Mouse (Mus musculus) forebrain, embryonic 12.5 days (tissue): ENCODE results near the gene Scoc. TPM values are rescaled to one million over a fixed set of nuclear protein-coding genes. Genes with fewer than 3 reads are reported as not detected.

ENCODE experiments used
- ATAC-seq: fragments of 200-750 bp; cut with Nextera tagmentation; 2 replicates; pipeline ENCODE4 v1.8.0; 2017; ENCODE audit warnings: moderate TSS enrichment; ENCODE audit not compliant: low FRiP score
- H3K27ac ChIP-seq: fragments of 300-500 bp; sonication (generic); 2 replicates; pipeline ENCODE4 v1.5.1; 2016; ENCODE audit warnings: mild to moderate bottlenecking
- H3K27me3 ChIP-seq: fragments of 300-500 bp; sonication (generic); 2 replicates; pipeline ENCODE4 v1.6.1; 2016; ENCODE audit warnings: mild to moderate bottlenecking
- H3K36me3 ChIP-seq: fragments of 300-500 bp; sonication (generic); replicated peaks from 2 replicates; pipeline ENCODE4 v1.6.1; 2016; ENCODE audit warnings: mild to moderate bottlenecking
- H3K4me1 ChIP-seq: fragments of 300-500 bp; sonication (generic); 2 replicates; pipeline ENCODE4 v1.6.1; 2016
- H3K4me2 ChIP-seq: fragments of 300-500 bp; sonication (generic); 2 replicates; pipeline ENCODE4 v1.6.1; 2016; ENCODE audit warnings: mild to moderate bottlenecking, moderate library complexity
- H3K4me3 ChIP-seq: fragments of 300-500 bp; sonication (generic); replicated peaks from 2 replicates; pipeline ENCODE4 v1.5.1; 2016; ENCODE audit warnings: mild to moderate bottlenecking
- H3K9ac ChIP-seq: fragments of 300-500 bp; sonication (generic); 2 replicates; pipeline ENCODE4 v1.6.1; 2016; ENCODE audit warnings: mild to moderate bottlenecking
- H3K9me3 ChIP-seq: fragments of 300-500 bp; sonication (generic); 2 replicates; pipeline ENCODE4 v1.6.1; 2016
- WGBS: fragments of 180-500 bp; shearing (Covaris S2); methylation state at CpG from one replicate; pipeline ENCODE4 v1.1.7; 2016; 5-methylcytosine and 5-hydroxymethylcytosine counted together
- polyA plus RNA-seq: library from polyadenylated mRNA; unstranded; fragments of >200 nt; fragmentation: Nextera tagmentation; extraction: Ambion mirVana; gene quantifications from 2 replicates; pipeline ENCODE4 v1.2.1, GENCODE M21; 2016

The Scoc gene
- polyA plus RNA-seq, 1 experiment from 2014 or later, result 167 TPM

DNA sequence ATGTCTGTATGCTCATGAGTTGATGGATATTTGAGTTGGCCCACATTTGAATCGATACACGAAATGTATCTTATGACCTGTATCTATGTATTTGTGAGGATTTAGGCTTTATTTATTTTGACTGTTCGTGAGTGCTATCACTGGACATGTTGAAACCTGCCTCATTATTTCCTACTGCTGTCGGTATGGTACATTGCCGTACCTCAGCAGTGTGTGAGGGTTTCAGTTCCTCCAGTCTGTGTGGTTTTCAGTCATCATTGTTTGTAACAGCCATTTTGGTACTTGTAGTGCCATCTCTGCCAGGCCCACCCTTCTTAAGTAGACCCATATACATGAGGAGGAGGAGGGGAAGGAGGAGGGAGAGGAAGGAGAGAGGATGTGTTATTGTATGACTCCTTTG, 63.9 kb downstream of the Scoc start:
- no peak for ATAC-seq
- no peaks in the 10 kb centered on the region for H3K36me3 ChIP-seq
- no peak overlapping the region for H3K4me3 ChIP-seq
- peaks cover 12% of the 10 kb centered on the region; the same call in 1 of the 2 replicates for H3K27me3 ChIP-seq
- no peaks in the 10 kb centered on the region for H3K9me3 ChIP-seq
- peaks cover 6% of the 10 kb centered on the region for H3K4me1 ChIP-seq
- H3K4me2 ChIP-seq, result no peak overlapping the region
- 93% methylated on average over 5 of the region's 5 CpGs for WGBS
- H3K9ac ChIP-seq, result no peak overlapping the region
- no peak overlapping the region for H3K27ac ChIP-seq

- peaks cover 23% of the 10 kb centered on the region for H3K27me3 ChIP-seq
- H3K9ac ChIP-seq, result no peak overlapping the region
- no peak overlapping the region for H3K4me3 ChIP-seq
- no peak overlapping the region for H3K4me2 ChIP-seq
- H3K36me3 ChIP-seq, result no peaks in the 10 kb centered on the region
- 63% methylated on average over 1 of the region's 1 CpGs for WGBS
- no peak for ATAC-seq
- H3K4me1 ChIP-seq, result peaks cover 6% of the 10 kb centered on the region
- H3K27ac ChIP-seq, result no peak overlapping the region
- no peaks in the 10 kb centered on the region for H3K9me3 ChIP-seq
Observed at GRCm38 (mm10) chr8:83392521-83392920, 65.7 kb downstream of the Scoc start.

- Histone ChIP-seq H3K4me1 (peaks cover 6% of the 10 kb centered on the region), H3K4me2 (peak overlapping the region; percentile 88), H3K4me3 (peak overlapping the region; percentile 72), H3K27ac (no peak overlapping the region), H3K9me3 (no peaks in the 10 kb centered on the region), H3K27me3 (peaks cover 23% of the 10 kb centered on the region), H3K9ac (peak overlapping the region; percentile 80), H3K36me3 (no peaks in the 10 kb centered on the region)
- WGBS, result 7% methylated on average over 14 of the region's 14 CpGs
- peak; percentile 59; the same call in 1 of the 2 replicates for ATAC-seq
Observed at GRCm38 (mm10) chr8:83390006-83390701, 68.0 kb downstream of the Scoc start.

- peak; percentile 94 for ATAC-seq
- no peaks in the 10 kb centered on the region for H3K9me3 ChIP-seq
- peak within 1 kb of the TSS; percentile 88 for H3K4me2 ChIP-seq
- peaks cover 6% of the 10 kb centered on the region for H3K4me1 ChIP-seq
- H3K27me3 ChIP-seq, result peaks cover 23% of the 10 kb centered on the region
- no peak within 1 kb of the TSS for H3K27ac ChIP-seq
- no peaks in the 10 kb centered on the region for H3K36me3 ChIP-seq
- peak within 1 kb of the TSS; percentile 80 for H3K9ac ChIP-seq
- H3K4me3 ChIP-seq, result peak within 1 kb of the TSS; percentile 72
- 4% methylated on average over 41 of the region's 41 CpGs for WGBS
Observed at GRCm38 (mm10) chr8:83389316-83390005, 68.7 kb downstream of the Scoc start, which contains the start of gene Clgn. Gene Clgn (plus strand): TSS chr8:83389867.

GRCm38 (mm10) chr8:83382850-83383249, 75.3 kb downstream of the Scoc start:
- no peaks in the 10 kb centered on the region for H3K9me3 ChIP-seq
- H3K27me3 ChIP-seq, result 0 out of 2 replicates have a peak, but pooled peaks cover under 1% of the 10 kb centered on the region
- no peak overlapping the region for H3K4me2 ChIP-seq
- no peaks in the 10 kb centered on the region for H3K4me1 ChIP-seq
- H3K36me3 ChIP-seq, result no peaks in the 10 kb centered on the region
- no peak overlapping the region for H3K9ac ChIP-seq
- no peak for ATAC-seq
- 53% methylated on average over 2 of the region's 2 CpGs for WGBS
- no peak overlapping the region for H3K27ac ChIP-seq
- H3K4me3 ChIP-seq, result no peak overlapping the region

- H3K4me1 ChIP-seq, result no peaks in the 10 kb centered on the region
- no peak overlapping the region for H3K27ac ChIP-seq
- no peaks in the 10 kb centered on the region for H3K27me3 ChIP-seq
- H3K4me3 ChIP-seq, result no peak overlapping the region
- 80% methylated on average over 2 of the region's 2 CpGs for WGBS
- no peak overlapping the region for H3K9ac ChIP-seq
- ATAC-seq, result no peak
- H3K36me3 ChIP-seq, result no peaks in the 10 kb centered on the region
- H3K9me3 ChIP-seq, result no peaks in the 10 kb centered on the region
- H3K4me2 ChIP-seq, result no peak overlapping the region
Observed at GRCm38 (mm10) chr8:83381016-83381415, 77.2 kb downstream of the Scoc start.

- no peak overlapping the region for H3K4me2 ChIP-seq
- H3K9ac ChIP-seq, result no peak overlapping the region
- no peak for ATAC-seq
- H3K4me3 ChIP-seq, result no peak overlapping the region
- H3K36me3 ChIP-seq, result no peaks in the 10 kb centered on the region
- no peaks in the 10 kb centered on the region for H3K27me3 ChIP-seq
- no peak overlapping the region for H3K27ac ChIP-seq
- whole genome bisulfite sequencing, result 83% methylated on average over 4 of the region's 4 CpGs
- H3K4me1 ChIP-seq, result no peaks in the 10 kb centered on the region
- no peaks in the 10 kb centered on the region for H3K9me3 ChIP-seq
Observed at GRCm38 (mm10) chr8:83380141-83380540, 78.0 kb downstream of the Scoc start.

Other genes with a start within 250 kb of the Scoc start
- not detected in 2 replicates for gene Ucp1, start 168.0 kb downstream of the Scoc start, polyA plus RNA-seq
- gene Elmod2, start 125.9 kb downstream of the Scoc start, polyA plus RNA-seq, result 34.3 and 35.5 TPM in 2 replicates
- gene Mgat4d, start 109.9 kb downstream of the Scoc start, polyA plus RNA-seq, result not detected in 2 replicates
- 6.3 and 6.8 TPM in 2 replicates for gene Clgn, start 68.5 kb downstream of the Scoc start, polyA plus RNA-seq
- gene Olfr370, start 77.4 kb upstream of the Scoc start, polyA plus RNA-seq, result not detected in 2 replicates
- 356 and 359 TPM in 2 replicates for gene Ndufb7, start 108.3 kb upstream of the Scoc start, polyA plus RNA-seq
- 541 and 550 TPM in 2 replicates for gene Tecr, start 149.6 kb upstream of the Scoc start, polyA plus RNA-seq
- 63.0 and 67.3 TPM in 2 replicates for gene Dnajb1, start 149.8 kb upstream of the Scoc start, polyA plus RNA-seq
- 201 and 214 TPM in 2 replicates for gene Gipc1, start 194.3 kb upstream of the Scoc start, polyA plus RNA-seq
- gene Ptger1, start 208.3 kb upstream of the Scoc start, polyA plus RNA-seq, result 0.91 and 0.96 TPM in 2 replicates
- 37.1 and 38.0 TPM in 2 replicates for gene Pkn1, start 240.8 kb upstream of the Scoc start, polyA plus RNA-seq